Mouse (Mus musculus) liver, embryonic 14.5 days (tissue): ENCODE measurements around the gene Kctd11. TPM values are rescaled to one million over a fixed set of nuclear protein-coding genes. Genes with fewer than 3 reads are reported as not detected.

Experiments used
- ATAC-seq: fragments of 200-750 bp; cut with Nextera tagmentation; 2 replicates; pipeline ENCODE4 v1.8.0; 2017; ENCODE audit warnings: moderate number of reproducible peaks, mild to moderate bottlenecking, moderate library complexity; ENCODE audit not compliant: insufficient read depth
- DNase-seq, 3 experiments: peaks; one replicate each; pipeline ENCODE4 v3.0.0-alpha.2; 2012 to 2013; ENCODE audit warnings: low read depth in 3 of 3, low spot score in 3 of 3
- H3K27ac ChIP-seq: fragments of 300-500 bp; sonication (generic); 2 replicates; pipeline ENCODE4 v1.5.1; 2014; ENCODE audit warnings: moderate library complexity, mild to moderate bottlenecking, control low read depth, inconsistent platforms
- H3K27me3 ChIP-seq: fragments of 300-500 bp; sonication (generic); 2 replicates; pipeline ENCODE4 v1.6.1; 2014; ENCODE audit warnings: mild to moderate bottlenecking, low read length, moderate library complexity; ENCODE audit not compliant: control insufficient read depth, insufficient read depth
- H3K36me3 ChIP-seq: fragments of 300-500 bp; sonication (generic); replicated peaks from 2 replicates; pipeline ENCODE4 v1.6.1; 2014; ENCODE audit warnings: low read depth; ENCODE audit not compliant: control insufficient read depth, insufficient read depth
- H3K4me1 ChIP-seq, 2 experiments: fragments of 200-500 bp in 1 of 2; fragments of 300-500 bp in 1 of 2; sonication (generic) in 1 of 2; replicated peaks; 2 replicates each; pipeline ENCODE4 v1.6.1; 2012 to 2014; ENCODE audit warnings: antibody characterized with exemption in 1 of 2, inconsistent platforms in 1 of 2, low read length in 1 of 2; ENCODE audit not compliant: control insufficient read depth in 2 of 2, insufficient read depth in 2 of 2
- H3K4me2 ChIP-seq: fragments of 300-500 bp; sonication (generic); 2 replicates; pipeline ENCODE4 v1.6.1; 2014; ENCODE audit warnings: low read depth, mild to moderate bottlenecking, control low read depth, moderate library complexity
- H3K4me3 ChIP-seq, 2 experiments: fragments of 200-500 bp in 1 of 2; fragments of 300-500 bp in 1 of 2; sonication (generic) in 1 of 2; 2 replicates each; pipeline ENCODE4 v1.5.1; 2012 to 2014; ENCODE audit warnings: low read depth in 2 of 2, low read length in 2 of 2, mild to moderate bottlenecking in 2 of 2, control low read depth in 1 of 2, inconsistent platforms in 1 of 2, moderate library complexity in 1 of 2; ENCODE audit not compliant: insufficient read depth in 1 of 2
- H3K9ac ChIP-seq: fragments of 300-500 bp; sonication (generic); replicated peaks from 2 replicates; pipeline ENCODE4 v1.6.1; 2014; ENCODE audit warnings: mild to moderate bottlenecking, control low read depth, moderate library complexity
- H3K9me3 ChIP-seq: fragments of 300-500 bp; sonication (generic); 2 replicates; pipeline ENCODE4 v1.6.1; 2016; ENCODE audit warnings: low read length, mixed read lengths; ENCODE audit not compliant: control insufficient read depth
- CTCF ChIP-seq: IDR thresholded peaks from 2 replicates; pipeline ENCODE4 v1.5.1; 2016; ENCODE audit warnings: antibody characterized with exemption, low read depth, control low read depth
- EP300 ChIP-seq: IDR thresholded peaks from 2 replicates; pipeline ENCODE4 v1.6.1; 2016; ENCODE audit warnings: antibody characterized with exemption, low read depth
- WGBS: fragments of 180-500 bp; shearing (Covaris S2); extraction: QIAGEN DNeasy Blood & Tissue Kit; methylation state at CpG from one replicate; pipeline ENCODE4 v1.1.7; 2014; ENCODE audit not compliant: insufficient replicate concordance; 5-methylcytosine and 5-hydroxymethylcytosine counted together
- microRNA-seq: library from miRNA; unstranded; fragments of <30 nt; microRNA quantifications from one replicate; pipeline ENCODE4, GENCODE M21; 2016
- polyA plus RNA-seq, 2 experiments: library from polyadenylated mRNA; depleted of rRNA in 1 of 2; stranded (reverse) in 1 of 2; unstranded in 1 of 2; fragments of >200 nt; fragmentation: Nextera tagmentation in 1 of 2; extraction: Ambion mirVana in 1 of 2; gene quantifications; 2 replicates each; pipeline versions ENCODE4 v1.2.1 to v1.2.3; 2012 to 2014

Gene Kctd11
- polyA plus RNA-seq, 2 experiments: 0.53 to 0.93 TPM

DNA sequence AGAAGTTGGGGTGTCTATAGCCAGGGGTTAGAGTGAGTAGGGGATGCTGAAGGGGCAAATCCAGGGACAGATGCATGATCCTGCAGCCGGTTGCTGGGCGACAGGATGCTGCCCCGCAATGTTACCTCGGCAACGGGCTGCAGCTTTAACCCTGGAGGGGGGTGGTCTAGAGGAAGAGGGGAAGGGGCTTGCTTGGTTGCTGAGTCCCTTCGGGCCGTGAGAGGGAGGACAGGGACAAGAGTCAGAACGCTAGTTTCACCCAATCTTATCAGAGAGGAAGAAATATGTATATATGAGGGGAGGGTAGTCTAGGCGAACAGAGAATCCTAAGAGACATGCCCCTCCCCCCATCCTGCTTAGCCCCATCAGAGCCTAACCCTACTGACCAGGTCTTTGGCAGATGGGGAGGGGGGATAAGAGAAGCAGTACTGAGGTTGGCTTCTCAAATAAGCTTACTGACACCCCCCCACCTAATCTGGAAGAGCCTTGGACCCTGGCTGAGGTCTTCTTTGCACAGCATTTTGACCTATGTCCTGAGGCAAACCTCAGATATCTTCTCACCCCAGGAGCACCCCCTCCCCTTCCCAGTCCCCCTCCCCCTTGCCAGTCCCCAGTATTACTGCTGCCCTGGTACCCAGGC, 45.8 kb downstream of the Kctd11 start:
- Histone ChIP-seq H3K27ac (no peak overlapping the region), H3K9ac (no peak overlapping the region)
- no peak for ATAC-seq

DNA sequence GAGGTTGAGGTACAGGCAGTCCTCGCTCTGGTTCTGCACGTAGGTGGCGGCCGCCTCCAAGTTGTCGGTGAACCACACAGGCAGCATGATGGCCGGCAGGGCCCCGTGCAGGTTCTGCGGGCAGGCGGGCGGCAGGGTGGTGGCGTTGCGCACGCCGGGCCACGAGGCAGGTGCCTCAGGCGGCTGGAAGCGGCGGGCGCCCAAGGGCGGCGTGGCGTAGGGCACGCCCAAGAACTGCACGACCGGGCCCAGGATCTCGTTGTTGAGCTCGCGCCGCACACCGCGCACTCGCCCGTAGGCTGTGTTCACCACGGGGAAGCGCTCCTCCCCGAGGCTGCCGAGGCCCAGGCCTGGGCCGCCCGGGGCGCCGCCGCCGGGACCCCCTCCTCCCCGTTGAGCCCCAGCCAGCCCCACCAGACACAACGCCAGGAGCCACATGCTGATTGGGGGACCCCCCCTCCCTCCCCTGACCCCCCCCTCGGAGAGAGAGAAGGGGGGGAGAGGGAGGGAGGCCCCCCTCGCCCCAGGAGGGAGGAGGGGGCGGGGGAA, 47.1 kb downstream of the Kctd11 start:
- Histone ChIP-seq H3K4me2 (peak overlapping the region; percentile 79), H3K9me3 (no peaks in the 10 kb centered on the region), H3K4me1 (peaks cover 10 to 19% of the 10 kb centered on the region in 2 experiments), H3K9ac (peak overlapping the region; percentile 61), H3K36me3 (no peaks in the 10 kb centered on the region), H3K27me3 (peaks cover 44% of the 10 kb centered on the region), H3K4me3 (peak overlapping the region; percentile 10 to 42; a peak in 3 of 4 replicates), H3K27ac (no peak overlapping the region)
- TF ChIP-seq EP300 (no peak), CTCF (no peak)
- WGBS: 3% methylated on average over 39 of the region's 48 CpGs
- DNase-seq: no peak
- peak; percentile 7; the same call in 1 of the 2 replicates for ATAC-seq

More for the DNA sequence above, 45.8 kb downstream of the Kctd11 start:
- peaks cover 44% of the 10 kb centered on the region for H3K27me3 ChIP-seq
- no peak overlapping the region for H3K4me3 ChIP-seq
- no peaks in the 10 kb centered on the region for H3K9me3 ChIP-seq
- H3K36me3 ChIP-seq: no peaks in the 10 kb centered on the region
- TF ChIP-seq EP300 (no peak), CTCF (no peak)
- WGBS: 15% methylated on average over 9 of the region's 9 CpGs
- H3K4me1 ChIP-seq: peaks cover 14 to 25% of the 10 kb centered on the region in 2 experiments
- no peak overlapping the region for H3K4me2 ChIP-seq
- DNase-seq: no peak

DNA sequence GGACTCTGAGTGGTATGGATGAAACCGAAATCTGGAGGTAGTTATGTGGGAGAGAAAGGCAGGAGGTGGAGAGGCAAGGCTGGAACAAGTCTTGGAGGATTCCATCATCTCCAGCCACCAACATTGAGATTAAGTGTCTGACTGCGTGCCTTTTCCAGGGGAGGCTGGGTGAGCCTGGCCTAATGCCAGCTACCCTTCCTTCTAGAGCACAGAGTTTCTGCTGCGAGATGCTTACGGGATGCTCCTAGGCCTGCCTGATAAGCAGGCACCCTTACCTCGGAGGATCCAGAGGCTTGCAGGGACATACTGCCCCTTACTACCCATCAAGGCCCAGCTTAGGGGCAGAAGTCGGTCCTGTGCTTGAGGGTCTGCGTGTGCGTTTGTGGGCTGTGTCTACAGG, 47.7 kb downstream of the Kctd11 start:
- peaks cover 7 to 17% of the 10 kb centered on the region in 2 experiments for H3K4me1 ChIP-seq
- WGBS: 32% methylated on average over 8 of the region's 8 CpGs
- H3K27me3 ChIP-seq: peaks cover 44% of the 10 kb centered on the region
- H3K27ac ChIP-seq: no peak overlapping the region
- H3K9me3 ChIP-seq: no peaks in the 10 kb centered on the region
- ATAC-seq (no peak), DNase-seq (no peak)
- H3K4me2 ChIP-seq: peak overlapping the region; percentile 79
- H3K9ac ChIP-seq: peak overlapping the region; percentile 41
- peak overlapping the region; percentile 10 to 42; a peak in 3 of 4 replicates for H3K4me3 ChIP-seq
- TF ChIP-seq EP300: no peak
- H3K36me3 ChIP-seq: no peaks in the 10 kb centered on the region

DNA sequence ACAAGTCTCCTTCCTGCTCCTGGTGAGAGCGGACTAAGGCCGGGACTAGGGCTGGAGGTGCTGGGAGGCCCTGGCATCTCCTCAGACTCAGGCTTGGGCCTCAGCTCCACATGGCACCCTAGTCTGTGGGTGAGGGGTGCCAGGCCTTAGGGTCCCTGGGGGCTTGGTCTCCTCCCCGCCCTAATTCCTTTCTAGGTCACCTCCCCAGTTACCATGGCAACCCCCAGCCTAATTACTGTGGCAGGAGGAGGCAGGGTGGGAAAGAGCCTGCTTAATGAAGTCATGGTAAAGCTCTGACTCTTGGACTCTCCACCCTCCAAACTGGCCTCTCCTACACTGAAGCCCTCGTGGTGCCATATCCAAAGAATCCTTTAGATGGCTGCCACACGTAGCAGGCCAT, 52.4 kb downstream of the Kctd11 start:
- WGBS: 62% methylated on average over 5 of the region's 5 CpGs
- ATAC-seq: no peak
- no peak overlapping the region for H3K4me3 ChIP-seq

More for the DNA sequence above, 52.4 kb downstream of the Kctd11 start:
- Histone ChIP-seq H3K9me3 (no peaks in the 10 kb centered on the region), H3K4me2 (no peak overlapping the region), H3K36me3 (no peaks in the 10 kb centered on the region), H3K27ac (no peak overlapping the region), H3K27me3 (peaks cover 7% of the 10 kb centered on the region), H3K4me1 (peaks cover 4 to 6% of the 10 kb centered on the region in 2 experiments; a peak in 3 of 4 replicates), H3K9ac (no peak overlapping the region)
- no peak for DNase-seq
- no peak for TF ChIP-seq EP300
- TF ChIP-seq CTCF: no peak

Small RNA genes within 50 kb of the gene (microRNA-seq; reads per million reads assigned to microRNA genes)
- gene Mir6924: not detected

Other genes with a start within 250 kb of the Kctd11 start
Only the 30 nearest of the 41 such genes appear.
- 14.3 and 16.0 TPM in 2 replicates for gene Polr2a, start 122.8 kb downstream of the Kctd11 start, polyA plus RNA-seq (2012; rRNA removed)
- gene Polr2a, start 122.8 kb downstream of the Kctd11 start, polyA plus RNA-seq (2014; fragmentation: Nextera tagmentation; extraction: Ambion mirVana): 19.5 and 22.4 TPM in 2 replicates
- not detected in 2 replicates for gene Slc35g3, start 119.4 kb downstream of the Kctd11 start, polyA plus RNA-seq (2012; rRNA removed)
- not detected in 2 replicates for gene Slc35g3, start 119.4 kb downstream of the Kctd11 start, polyA plus RNA-seq (2014; fragmentation: Nextera tagmentation; extraction: Ambion mirVana)
- gene Zbtb4, start 115.5 kb downstream of the Kctd11 start, polyA plus RNA-seq (2012; rRNA removed): 1.4 and 1.5 TPM in 2 replicates
- 0.45 and 0.58 TPM in 2 replicates for gene Zbtb4, start 115.5 kb downstream of the Kctd11 start, polyA plus RNA-seq (2014; fragmentation: Nextera tagmentation; extraction: Ambion mirVana)
- gene Chrnb1, start 85.5 kb downstream of the Kctd11 start, polyA plus RNA-seq (2012; rRNA removed): 0.44 and 0.58 TPM in 2 replicates
- 0.32 and 0.33 TPM in 2 replicates for gene Chrnb1, start 85.5 kb downstream of the Kctd11 start, polyA plus RNA-seq (2014; fragmentation: Nextera tagmentation; extraction: Ambion mirVana)
- gene Fgf11, start 79.5 kb downstream of the Kctd11 start, polyA plus RNA-seq (2012; rRNA removed): 0.41 and 0.42 TPM in 2 replicates
- 0.06 and 0.13 TPM in 2 replicates for gene Fgf11, start 79.5 kb downstream of the Kctd11 start, polyA plus RNA-seq (2014; fragmentation: Nextera tagmentation; extraction: Ambion mirVana)
- 0.25 TPM in 2 replicates for gene Tmem102, start 75.8 kb downstream of the Kctd11 start, polyA plus RNA-seq (2012; rRNA removed)
- 0.57 and 0.80 TPM in 2 replicates for gene Tmem102, start 75.8 kb downstream of the Kctd11 start, polyA plus RNA-seq (2014; fragmentation: Nextera tagmentation; extraction: Ambion mirVana)
- gene Gm39566, start 66.1 kb downstream of the Kctd11 start, polyA plus RNA-seq (2012; rRNA removed): not detected in 2 replicates
- gene Gm39566, start 66.1 kb downstream of the Kctd11 start, polyA plus RNA-seq (2014; fragmentation: Nextera tagmentation; extraction: Ambion mirVana): not detected in 2 replicates
- gene Spem2, start 62.9 kb downstream of the Kctd11 start, polyA plus RNA-seq (2012; rRNA removed): not detected in 2 replicates
- not detected in 2 replicates for gene Spem2, start 62.9 kb downstream of the Kctd11 start, polyA plus RNA-seq (2014; fragmentation: Nextera tagmentation; extraction: Ambion mirVana)
- gene Spem1, start 59.2 kb downstream of the Kctd11 start, polyA plus RNA-seq (2012; rRNA removed): not detected in 2 replicates
- not detected in 2 replicates for gene Spem1, start 59.2 kb downstream of the Kctd11 start, polyA plus RNA-seq (2014; fragmentation: Nextera tagmentation; extraction: Ambion mirVana)
- gene Nlgn2, start 43.6 kb downstream of the Kctd11 start, polyA plus RNA-seq (2012; rRNA removed): 2.0 and 2.2 TPM in 2 replicates
- gene Nlgn2, start 43.6 kb downstream of the Kctd11 start, polyA plus RNA-seq (2014; fragmentation: Nextera tagmentation; extraction: Ambion mirVana): 0.48 and 0.76 TPM in 2 replicates
- gene Tmem256, start 42.9 kb downstream of the Kctd11 start, polyA plus RNA-seq (2012; rRNA removed): 143 and 197 TPM in 2 replicates
- gene Tmem256, start 42.9 kb downstream of the Kctd11 start, polyA plus RNA-seq (2014; fragmentation: Nextera tagmentation; extraction: Ambion mirVana): 384 and 393 TPM in 2 replicates
- 18.0 and 20.0 TPM in 2 replicates for gene Plscr3, start 35.0 kb downstream of the Kctd11 start, polyA plus RNA-seq (2012; rRNA removed)
- 22.8 and 25.0 TPM in 2 replicates for gene Plscr3, start 35.0 kb downstream of the Kctd11 start, polyA plus RNA-seq (2014; fragmentation: Nextera tagmentation; extraction: Ambion mirVana)
- gene Tnk1, start 22.7 kb downstream of the Kctd11 start, polyA plus RNA-seq (2012; rRNA removed): 1.2 TPM in 2 replicates
- gene Tnk1, start 22.7 kb downstream of the Kctd11 start, polyA plus RNA-seq (2014; fragmentation: Nextera tagmentation; extraction: Ambion mirVana): 0.43 and 0.80 TPM in 2 replicates
- not detected in 2 replicates for gene Tmem95, start 3.4 kb downstream of the Kctd11 start, polyA plus RNA-seq (2012; rRNA removed)
- not detected in 2 replicates for gene Tmem95, start 3.4 kb downstream of the Kctd11 start, polyA plus RNA-seq (2014; fragmentation: Nextera tagmentation; extraction: Ambion mirVana)
- gene Acap1, start 14.1 kb upstream of the Kctd11 start, polyA plus RNA-seq (2012; rRNA removed): 2.7 and 2.8 TPM in 2 replicates
- 2.9 and 3.3 TPM in 2 replicates for gene Acap1, start 14.1 kb upstream of the Kctd11 start, polyA plus RNA-seq (2014; fragmentation: Nextera tagmentation; extraction: Ambion mirVana)
- gene 2810408A11Rik, start 19.6 kb upstream of the Kctd11 start, polyA plus RNA-seq (2012; rRNA removed): 0.40 and 0.48 TPM in 2 replicates
- gene 2810408A11Rik, start 19.6 kb upstream of the Kctd11 start, polyA plus RNA-seq (2014; fragmentation: Nextera tagmentation; extraction: Ambion mirVana): 0.93 and 1.7 TPM in 2 replicates
- gene Neurl4, start 19.7 kb upstream of the Kctd11 start, polyA plus RNA-seq (2012; rRNA removed): 13.1 and 20.5 TPM in 2 replicates
- gene Neurl4, start 19.7 kb upstream of the Kctd11 start, polyA plus RNA-seq (2014; fragmentation: Nextera tagmentation; extraction: Ambion mirVana): 2.5 and 3.4 TPM in 2 replicates
- gene Gps2, start 32.5 kb upstream of the Kctd11 start, polyA plus RNA-seq (2012; rRNA removed): 79.5 and 93.1 TPM in 2 replicates
- 82.7 and 91.2 TPM in 2 replicates for gene Gps2, start 32.5 kb upstream of the Kctd11 start, polyA plus RNA-seq (2014; fragmentation: Nextera tagmentation; extraction: Ambion mirVana)
- 652 and 846 TPM in 2 replicates for gene Eif5a, start 40.6 kb upstream of the Kctd11 start, polyA plus RNA-seq (2012; rRNA removed)
- gene Eif5a, start 40.6 kb upstream of the Kctd11 start, polyA plus RNA-seq (2014; fragmentation: Nextera tagmentation; extraction: Ambion mirVana): 1,316 and 1,415 TPM in 2 replicates
- gene Ybx2, start 54.4 kb upstream of the Kctd11 start, polyA plus RNA-seq (2012; rRNA removed): 0.57 and 0.58 TPM in 2 replicates
- gene Ybx2, start 54.4 kb upstream of the Kctd11 start, polyA plus RNA-seq (2014; fragmentation: Nextera tagmentation; extraction: Ambion mirVana): 0.23 TPM in 1 of 2 replicates, not detected in the other
- 17.0 and 17.4 TPM in 2 replicates for gene Slc2a4, start 66.8 kb upstream of the Kctd11 start, polyA plus RNA-seq (2012; rRNA removed)
- gene Slc2a4, start 66.8 kb upstream of the Kctd11 start, polyA plus RNA-seq (2014; fragmentation: Nextera tagmentation; extraction: Ambion mirVana): 12.6 and 14.0 TPM in 2 replicates
- 2.0 and 4.0 TPM in 2 replicates for gene Cldn7, start 83.4 kb upstream of the Kctd11 start, polyA plus RNA-seq (2012; rRNA removed)
- gene Cldn7, start 83.4 kb upstream of the Kctd11 start, polyA plus RNA-seq (2014; fragmentation: Nextera tagmentation; extraction: Ambion mirVana): 2.2 TPM in 2 replicates
- 23.6 and 32.3 TPM in 2 replicates for gene Ctdnep1, start 99.8 kb upstream of the Kctd11 start, polyA plus RNA-seq (2012; rRNA removed)
- gene Ctdnep1, start 99.8 kb upstream of the Kctd11 start, polyA plus RNA-seq (2014; fragmentation: Nextera tagmentation; extraction: Ambion mirVana): 9.7 and 10.7 TPM in 2 replicates
- 44.0 and 46.1 TPM in 2 replicates for gene Elp5, start 101.1 kb upstream of the Kctd11 start, polyA plus RNA-seq (2012; rRNA removed)
- gene Elp5, start 101.1 kb upstream of the Kctd11 start, polyA plus RNA-seq (2014; fragmentation: Nextera tagmentation; extraction: Ambion mirVana): 70.2 and 74.0 TPM in 2 replicates
- 134 and 140 TPM in 2 replicates for gene Gabarap, start 109.7 kb upstream of the Kctd11 start, polyA plus RNA-seq (2012; rRNA removed)
- gene Gabarap, start 109.7 kb upstream of the Kctd11 start, polyA plus RNA-seq (2014; fragmentation: Nextera tagmentation; extraction: Ambion mirVana): 296 and 300 TPM in 2 replicates
- 10.8 and 14.8 TPM in 2 replicates for gene Phf23, start 114.4 kb upstream of the Kctd11 start, polyA plus RNA-seq (2012; rRNA removed)
- gene Phf23, start 114.4 kb upstream of the Kctd11 start, polyA plus RNA-seq (2014; fragmentation: Nextera tagmentation; extraction: Ambion mirVana): 11.9 and 12.1 TPM in 2 replicates
- 4.2 and 4.6 TPM in 2 replicates for gene Dvl2, start 119.2 kb upstream of the Kctd11 start, polyA plus RNA-seq (2012; rRNA removed)
- gene Dvl2, start 119.2 kb upstream of the Kctd11 start, polyA plus RNA-seq (2014; fragmentation: Nextera tagmentation; extraction: Ambion mirVana): 3.4 and 4.2 TPM in 2 replicates
- 27.8 and 40.6 TPM in 2 replicates for gene Acadvl, start 134.0 kb upstream of the Kctd11 start, polyA plus RNA-seq (2012; rRNA removed)
- gene Acadvl, start 134.0 kb upstream of the Kctd11 start, polyA plus RNA-seq (2014; fragmentation: Nextera tagmentation; extraction: Ambion mirVana): 84.1 and 98.1 TPM in 2 replicates
- 1.5 and 1.9 TPM in 2 replicates for gene Dlg4, start 135.5 kb upstream of the Kctd11 start, polyA plus RNA-seq (2012; rRNA removed)
- gene Dlg4, start 135.5 kb upstream of the Kctd11 start, polyA plus RNA-seq (2014; fragmentation: Nextera tagmentation; extraction: Ambion mirVana): 0.33 and 0.54 TPM in 2 replicates
- 1.3 TPM in 2 replicates for gene Asgr1, start 172.7 kb upstream of the Kctd11 start, polyA plus RNA-seq (2012; rRNA removed)
- 2.6 and 4.1 TPM in 2 replicates for gene Asgr1, start 172.7 kb upstream of the Kctd11 start, polyA plus RNA-seq (2014; fragmentation: Nextera tagmentation; extraction: Ambion mirVana)